Mouse (Mus musculus): ENCODE measurements around the gene Tmem86a.

Tmem86a gene

DNA sequence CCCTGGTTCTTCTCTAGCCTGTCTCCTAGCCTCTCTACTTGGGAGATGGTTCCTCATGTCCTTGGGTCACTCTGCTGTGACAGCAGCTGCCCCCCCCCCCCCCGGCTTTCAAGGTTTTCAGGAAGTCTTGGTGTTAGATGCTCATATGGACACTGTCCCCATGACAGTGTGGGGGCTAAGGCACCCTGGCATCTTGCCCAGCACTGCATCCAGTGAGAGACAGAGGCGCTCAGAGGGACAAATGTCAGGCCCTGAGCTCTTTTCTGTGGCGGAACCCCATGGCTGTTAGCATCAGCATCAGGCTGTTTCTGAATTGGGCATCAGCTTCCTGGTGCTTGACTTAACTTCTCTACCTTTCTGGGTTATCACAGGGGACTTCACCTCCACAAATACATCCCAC, 30.5 kb downstream of the Tmem86a start:
- peak in 1 of 2 experiments; percentile 39 for DNase-seq

DNA sequence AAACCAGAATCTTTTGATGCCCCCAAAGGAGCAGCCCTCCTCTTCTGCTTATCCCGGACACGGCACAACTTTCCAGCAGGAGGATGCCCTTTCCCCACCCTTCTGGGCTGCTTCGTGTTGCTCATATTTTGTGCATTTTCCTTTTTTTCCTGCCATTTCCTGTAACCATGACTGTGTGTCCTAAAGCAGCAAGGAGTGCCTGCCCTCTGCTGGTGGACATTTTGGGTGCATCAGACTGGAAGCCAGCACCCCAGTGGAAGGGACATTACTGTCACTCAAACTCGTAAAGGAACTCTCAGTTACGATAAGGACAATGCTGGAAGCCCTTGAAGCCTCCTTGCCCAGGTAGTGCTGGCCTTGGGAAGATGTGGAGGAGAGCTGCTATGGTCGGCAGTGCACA, 30.9 kb downstream of the Tmem86a start:
- DNase-seq, result peak; percentile 84 to 89

DNA sequence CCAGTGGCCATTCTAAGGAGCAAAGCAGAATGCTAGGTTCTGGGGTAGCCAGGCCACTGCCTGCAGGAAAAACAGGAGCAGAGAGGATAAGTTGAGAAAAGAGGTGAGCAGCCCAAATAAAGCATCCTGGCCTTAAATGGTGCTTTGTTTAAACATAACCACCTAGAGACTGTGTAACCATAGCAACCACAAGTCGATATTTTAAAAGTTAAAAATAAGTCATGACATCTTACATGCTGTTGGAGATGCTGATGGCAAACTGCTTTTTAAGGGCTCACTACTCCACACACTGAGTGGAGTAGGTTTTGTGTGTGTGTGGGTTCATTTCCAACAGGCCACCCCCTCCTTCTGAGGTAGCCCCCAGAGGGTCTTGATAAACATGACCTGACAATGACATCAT, 34.7 kb downstream of the Tmem86a start:
- DNase-seq, result no peak

DNA sequence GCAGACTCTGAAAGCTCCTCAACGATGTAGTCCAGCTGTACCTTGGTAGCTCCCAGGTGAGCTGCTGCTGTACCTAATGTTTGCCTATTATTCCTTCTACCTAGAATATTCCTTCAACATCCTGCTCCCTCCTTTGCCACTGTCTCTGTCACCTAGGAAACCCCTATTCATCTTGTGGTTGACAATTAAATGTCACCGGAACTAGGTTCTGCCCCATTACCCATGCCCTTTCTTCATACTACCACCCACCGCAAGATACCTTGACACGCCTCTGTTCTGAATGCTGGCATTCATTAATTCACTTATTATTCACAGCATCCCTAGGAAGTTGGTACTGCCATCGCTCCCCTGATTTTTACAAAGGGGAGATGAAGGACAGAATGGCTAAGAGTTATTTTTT, 43.5 kb downstream of the Tmem86a start:
- DNase-seq, result no peak

DNA sequence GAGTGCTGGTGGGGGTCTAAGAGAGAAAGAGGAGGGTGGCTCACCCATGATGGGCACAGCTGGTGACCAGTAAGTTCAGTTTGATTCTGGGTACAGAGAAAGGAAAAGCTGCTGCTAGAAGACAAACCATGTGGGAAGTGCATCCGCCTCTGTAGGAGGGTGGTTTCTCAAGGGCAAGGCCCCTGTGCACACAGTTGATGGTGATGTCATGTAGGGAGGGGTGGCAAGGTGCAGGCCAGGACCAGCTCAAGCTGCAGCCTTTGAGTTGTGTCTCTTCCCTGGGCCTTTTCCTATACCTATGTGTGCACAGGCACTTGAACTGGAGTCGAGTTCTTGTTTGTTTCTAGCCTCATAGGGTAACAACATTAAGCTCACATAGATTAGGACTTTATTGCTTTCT, 44.6 kb downstream of the Tmem86a start:
- no peak for DNase-seq

DNA sequence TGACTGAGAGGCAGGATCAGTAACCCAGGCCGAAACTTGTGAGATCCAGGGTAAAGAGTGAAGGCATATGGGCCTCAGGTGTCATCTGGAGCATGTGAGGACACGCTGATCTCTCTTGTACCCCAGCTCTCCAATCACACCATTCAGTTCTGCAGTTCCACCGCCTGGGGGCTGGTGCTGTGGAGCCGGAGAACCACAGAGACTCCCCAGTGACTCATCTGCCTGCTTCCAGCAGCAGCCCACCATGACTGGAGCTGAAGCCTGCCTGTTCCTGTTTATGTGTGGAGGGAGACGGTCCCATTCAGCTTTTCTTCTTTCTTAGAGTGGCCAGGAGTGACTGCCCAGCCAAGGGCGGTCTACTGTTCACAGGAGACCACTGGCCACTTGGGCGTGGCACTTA, 47.6 kb downstream of the Tmem86a start:
- no peak for DNase-seq

DNA sequence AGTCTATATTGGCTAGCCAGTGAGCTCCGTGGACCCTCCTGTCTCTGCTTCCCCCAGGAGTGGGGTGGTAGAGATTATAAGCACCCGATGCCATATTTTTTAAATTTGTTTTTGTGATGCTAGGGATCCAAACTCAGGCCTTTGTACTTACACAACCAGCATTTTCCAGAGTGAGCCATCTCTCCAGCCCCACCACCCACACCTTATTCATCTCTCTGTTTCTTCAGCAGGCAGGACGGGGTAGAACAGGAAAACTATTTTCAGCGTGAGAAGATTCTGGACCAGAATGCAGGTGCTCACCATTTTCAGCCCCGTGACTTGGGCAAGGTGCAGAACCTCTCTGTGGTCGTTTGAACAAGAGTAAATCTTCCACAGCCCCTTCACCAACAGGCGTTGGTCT, 48.9 kb downstream of the Tmem86a start:
- no peak for DNase-seq

DNA sequence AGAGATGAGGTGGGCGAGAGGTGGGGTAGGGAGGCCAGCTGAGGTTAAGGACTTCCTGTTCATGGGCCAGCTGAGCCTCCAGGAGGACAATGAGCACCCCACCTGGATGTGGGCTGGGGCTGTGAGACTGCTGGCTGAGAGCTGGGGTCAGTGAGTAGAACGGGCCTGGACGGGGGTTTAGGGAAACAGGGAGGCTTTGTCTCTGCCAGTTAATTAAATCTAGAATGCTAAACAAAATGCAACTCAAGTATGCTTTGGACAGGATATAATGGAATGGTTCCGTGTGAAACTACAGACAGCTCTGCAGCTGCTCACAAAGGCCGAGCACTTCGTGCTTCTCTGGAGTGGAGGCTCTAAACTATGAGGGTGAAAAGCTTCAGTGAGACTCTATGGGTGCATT, 50.2 kb downstream of the Tmem86a start:
- no peak for DNase-seq

DNA sequence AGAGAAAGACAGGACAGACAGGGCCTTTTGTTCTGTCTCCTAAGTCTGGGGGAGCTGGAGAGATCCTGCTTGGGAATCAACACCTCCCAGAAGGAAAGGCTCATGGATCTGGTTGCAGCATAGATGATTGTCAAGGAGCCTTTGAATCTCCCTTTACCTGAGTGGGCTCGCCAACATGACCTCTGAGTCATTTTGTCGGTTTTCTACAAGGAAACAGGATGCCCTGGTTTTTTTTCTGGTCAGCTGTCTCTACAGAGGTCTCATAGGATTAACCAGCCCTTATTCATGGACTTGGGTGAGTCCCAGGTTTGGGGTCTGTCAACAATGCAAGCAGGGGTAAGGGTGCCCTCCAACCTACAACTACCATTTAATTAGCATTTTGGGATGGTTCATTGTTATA, 52.6 kb downstream of the Tmem86a start:
- no peak for DNase-seq

DNA sequence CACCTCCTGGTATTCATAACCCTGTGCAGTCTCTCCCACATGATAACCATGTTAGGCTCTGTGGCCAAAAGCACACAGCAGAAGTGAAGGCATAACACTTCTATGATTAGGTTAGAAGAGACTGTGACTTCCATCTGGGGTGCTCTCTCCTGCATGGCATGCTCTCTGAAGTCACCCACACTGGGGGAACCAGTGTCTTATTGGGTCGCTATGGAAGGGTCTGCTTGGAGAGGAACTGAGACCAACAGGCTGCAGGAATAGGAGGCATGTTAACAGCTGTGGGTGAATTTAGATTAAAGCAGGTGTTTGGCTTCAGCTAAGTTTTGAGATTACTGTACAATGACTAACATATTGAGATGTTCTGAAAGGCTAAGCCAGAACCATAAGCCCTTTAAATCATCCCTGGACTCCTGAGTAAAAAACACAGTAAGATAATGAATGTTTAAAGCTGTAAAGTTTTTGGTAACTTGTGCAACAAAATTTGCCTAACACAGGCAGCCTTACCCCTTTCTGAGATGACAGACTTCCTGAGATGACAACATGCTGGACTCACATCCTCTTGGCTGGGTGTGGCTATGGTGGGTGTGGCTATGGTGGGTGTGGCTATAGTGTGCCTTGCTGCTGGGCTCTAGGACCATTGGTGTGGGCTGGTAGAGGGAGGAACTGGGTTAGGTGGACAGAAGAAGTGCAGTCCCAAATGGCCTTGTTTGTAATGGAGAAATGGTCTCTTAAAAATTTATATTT, 53.4 kb downstream of the Tmem86a start:
- no peak for DNase-seq
